Mouse (Mus musculus) urinary bladder, postnatal 14 days (tissue): ENCODE measurements around the gene Snapin.

Experiments
- DNase-seq: peaks from one replicate; pipeline ENCODE4 v3.0.0; 2021; ENCODE audit warnings: low spot score

The Snapin gene

GRCm38 (mm10) chr3:90490696-90491256 is at the start of gene Snapin:
Gene Snapin, minus strand, starts transcription at chr3:90491033.
- peak; percentile 97 for DNase-seq

GRCm38 (mm10) chr3:90537905-90538296 is 47.1 kb upstream of the Snapin start:
- DNase-seq = peak; percentile 70

DNA sequence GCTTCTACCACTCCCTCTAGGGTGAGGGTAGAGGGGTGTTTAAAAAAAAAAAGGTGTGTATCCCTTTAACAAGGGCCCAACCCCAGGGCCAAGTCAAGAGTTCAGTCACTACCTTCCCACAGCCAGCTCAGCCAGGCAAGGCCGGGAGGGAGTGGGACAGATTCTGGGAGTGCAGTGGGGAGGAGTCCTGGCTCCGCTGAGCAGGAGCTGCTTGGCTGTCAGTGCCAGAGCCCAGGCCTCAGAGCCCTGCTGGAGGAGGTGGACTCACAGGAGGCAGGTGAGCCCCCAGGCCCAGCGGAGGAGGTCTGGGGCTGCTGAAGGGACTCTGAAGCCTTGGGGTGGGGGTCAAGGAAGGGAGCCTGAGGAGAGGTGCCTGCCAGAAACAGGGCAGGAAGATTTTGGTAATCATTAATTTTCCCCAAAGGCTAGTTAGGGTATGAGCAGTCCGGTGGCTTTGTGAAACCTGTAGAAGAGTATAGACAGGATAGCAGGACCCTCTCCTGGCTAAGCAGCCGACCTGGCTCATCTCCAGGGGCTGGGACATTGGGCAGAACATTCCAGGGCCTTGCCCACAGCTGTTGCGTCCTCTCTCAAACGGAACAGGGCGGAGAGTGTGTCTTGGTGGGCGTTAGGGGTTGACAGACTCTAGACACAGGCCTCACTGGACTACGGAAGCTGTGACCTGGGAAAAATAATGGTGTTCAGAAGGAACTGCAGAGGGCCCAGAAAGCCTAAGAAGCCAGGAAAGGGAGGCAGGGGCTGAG is 46.5 kb upstream of the Snapin start, which contains the start of gene S100a16:
Gene S100a16, plus strand, starts transcription at position 114 of the 764 bp plus-strand sequence.
- peak; percentile 88 for DNase-seq

DNA sequence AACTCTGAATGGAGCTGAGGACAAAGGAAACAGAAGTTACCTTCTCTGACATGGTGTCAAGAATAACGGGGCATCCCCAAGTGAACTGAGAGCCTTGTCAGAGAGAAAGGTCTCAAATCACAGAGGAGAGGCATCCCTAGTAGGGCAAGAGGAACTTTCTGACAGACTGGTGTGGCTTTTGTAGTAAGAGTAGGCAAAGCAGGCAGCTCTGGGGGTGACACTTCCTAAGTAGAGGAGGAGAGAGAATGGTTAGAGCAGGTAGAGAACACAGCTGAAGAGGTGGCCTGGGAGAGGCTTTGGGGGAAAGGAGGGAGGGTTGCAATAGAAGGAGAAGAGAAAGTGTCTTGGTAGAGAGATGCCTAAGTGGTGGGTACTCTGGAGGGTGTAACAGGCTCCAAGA is 44.6 kb upstream of the Snapin start:
- no peak for DNase-seq

DNA sequence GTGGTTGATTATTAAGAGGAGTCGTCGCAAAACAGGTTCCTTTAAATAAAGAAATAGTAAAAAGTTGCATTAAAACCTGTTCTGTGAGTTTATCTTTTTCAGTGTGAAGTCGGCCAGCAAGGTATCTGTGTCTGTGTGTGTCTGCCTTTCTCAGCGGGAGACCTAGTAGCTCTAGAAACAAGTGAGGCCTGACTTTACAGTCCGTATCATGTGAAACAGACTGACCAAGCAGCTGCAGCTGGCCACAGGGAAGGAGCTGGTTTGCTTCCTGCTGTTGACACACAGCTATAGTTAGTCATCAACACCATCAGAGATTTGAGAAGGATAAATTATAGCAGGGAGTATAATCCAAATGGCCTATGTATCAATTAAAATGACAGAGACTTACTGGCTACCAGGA is 40.9 kb upstream of the Snapin start:
- DNase-seq = no peak

- no peak for DNase-seq
Observed at GRCm38 (mm10) chr3:90527291-90527873, 36.5 kb upstream of the Snapin start.

GRCm38 (mm10) chr3:90526580-90526979 is 35.7 kb upstream of the Snapin start, which contains the start of gene S100a14:
Gene S100a14, plus strand, starts transcription at chr3:90526856.
- peak; percentile 88 for DNase-seq

- peak; percentile 32 for DNase-seq
Observed at GRCm38 (mm10) chr3:90526076-90526475, 35.2 kb upstream of the Snapin start.

DNA sequence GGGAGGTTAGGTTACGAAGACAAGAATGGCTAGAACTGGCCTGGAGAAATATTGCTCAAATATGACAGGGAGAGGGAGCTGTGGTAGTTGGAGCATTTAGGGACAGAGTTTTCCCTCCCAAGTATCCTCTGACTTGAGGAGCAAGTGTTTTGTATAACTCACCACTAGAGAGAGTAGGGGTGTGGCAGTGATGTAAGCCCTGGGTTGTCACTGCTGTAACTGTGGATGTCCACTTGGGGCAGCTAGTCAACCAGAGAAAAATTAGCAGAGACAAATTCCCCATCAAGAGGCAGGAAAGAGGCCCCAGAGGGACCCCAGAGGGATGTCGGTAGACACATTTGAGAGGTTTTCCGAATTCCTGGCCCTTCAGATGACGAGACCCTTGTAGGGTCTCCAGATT is 34.6 kb upstream of the Snapin start:
- peak; percentile 61 for DNase-seq

DNA sequence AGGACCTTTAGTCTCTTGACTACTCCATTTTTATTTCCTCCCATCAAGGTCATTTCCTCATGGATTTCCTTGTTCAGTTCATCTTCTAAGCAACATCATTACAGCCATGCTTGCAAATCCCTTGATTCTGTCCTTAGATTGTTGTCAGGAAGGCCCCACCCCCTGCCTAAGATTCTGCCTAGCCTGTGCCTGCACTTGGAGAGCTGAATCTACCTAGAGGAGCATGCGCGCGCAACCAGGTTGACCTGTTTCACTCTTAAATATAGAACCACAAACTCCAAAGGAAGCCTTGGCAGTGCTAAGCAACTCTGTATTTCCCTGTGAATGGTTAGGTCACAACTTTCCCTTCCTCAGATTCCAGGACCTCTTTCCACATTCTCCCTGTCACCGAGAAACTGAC is 26.9 kb upstream of the Snapin start:
- DNase-seq = no peak

DNA sequence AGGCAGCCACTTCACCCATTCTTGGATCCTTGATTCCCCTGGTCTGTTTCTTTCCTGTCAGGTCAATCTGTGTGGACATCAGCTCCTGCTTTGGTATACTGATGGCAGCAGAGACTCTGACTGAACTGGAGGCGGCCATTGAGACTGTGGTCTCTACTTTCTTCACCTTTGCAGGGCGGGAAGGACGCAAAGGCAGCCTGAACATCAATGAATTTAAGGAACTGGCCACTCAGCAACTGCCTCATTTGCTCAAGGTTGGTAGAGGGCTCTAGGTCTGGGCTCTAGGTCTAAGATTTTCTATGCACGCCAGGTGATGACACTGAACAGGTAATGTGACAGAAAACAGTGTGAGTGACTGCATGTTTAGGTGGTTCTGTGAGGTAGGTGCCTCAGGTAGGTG is 25.0 kb upstream of the Snapin start:
- DNase-seq = no peak

- peak; percentile 34 for DNase-seq
Observed at GRCm38 (mm10) chr3:90515242-90515641, 24.4 kb upstream of the Snapin start.

DNA sequence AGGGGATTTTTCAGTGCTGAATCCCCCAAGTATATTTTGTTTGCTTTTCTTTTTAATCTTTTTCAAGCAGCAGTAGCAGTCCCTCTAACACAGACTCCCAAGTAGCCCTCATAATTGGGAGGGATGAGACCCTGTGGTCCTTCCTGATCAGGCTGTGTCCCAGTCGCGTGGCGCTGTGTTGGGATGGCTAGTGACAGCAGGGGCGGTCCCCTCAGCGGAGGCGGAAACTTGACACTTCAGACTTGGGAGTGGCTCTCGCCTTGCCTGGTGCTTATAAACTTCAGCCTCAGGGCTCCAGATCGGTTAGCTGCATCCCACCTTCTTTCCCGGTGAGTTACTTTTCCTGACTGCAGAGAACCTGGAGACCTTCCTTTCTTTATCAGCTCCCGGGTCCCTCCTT is 23.9 kb upstream of the Snapin start:
- peak; percentile 71 for DNase-seq

- DNase-seq = peak; percentile 82
Observed at GRCm38 (mm10) chr3:90513796-90514590, 23.2 kb upstream of the Snapin start, which contains the start of the genes S100a1 and S100a13. Gene S100a1, minus strand, starts transcription at chr3:90514392. Gene S100a13, plus strand, starts transcription at chr3:90514435.

GRCm38 (mm10) chr3:90512948-90513642 is 22.3 kb upstream of the Snapin start:
- DNase-seq = no peak

- DNase-seq = no peak
Observed at GRCm38 (mm10) chr3:90512276-90512675, 21.4 kb upstream of the Snapin start.

GRCm38 (mm10) chr3:90509747-90510123 is 18.9 kb upstream of the Snapin start:
- DNase-seq = no peak

DNA sequence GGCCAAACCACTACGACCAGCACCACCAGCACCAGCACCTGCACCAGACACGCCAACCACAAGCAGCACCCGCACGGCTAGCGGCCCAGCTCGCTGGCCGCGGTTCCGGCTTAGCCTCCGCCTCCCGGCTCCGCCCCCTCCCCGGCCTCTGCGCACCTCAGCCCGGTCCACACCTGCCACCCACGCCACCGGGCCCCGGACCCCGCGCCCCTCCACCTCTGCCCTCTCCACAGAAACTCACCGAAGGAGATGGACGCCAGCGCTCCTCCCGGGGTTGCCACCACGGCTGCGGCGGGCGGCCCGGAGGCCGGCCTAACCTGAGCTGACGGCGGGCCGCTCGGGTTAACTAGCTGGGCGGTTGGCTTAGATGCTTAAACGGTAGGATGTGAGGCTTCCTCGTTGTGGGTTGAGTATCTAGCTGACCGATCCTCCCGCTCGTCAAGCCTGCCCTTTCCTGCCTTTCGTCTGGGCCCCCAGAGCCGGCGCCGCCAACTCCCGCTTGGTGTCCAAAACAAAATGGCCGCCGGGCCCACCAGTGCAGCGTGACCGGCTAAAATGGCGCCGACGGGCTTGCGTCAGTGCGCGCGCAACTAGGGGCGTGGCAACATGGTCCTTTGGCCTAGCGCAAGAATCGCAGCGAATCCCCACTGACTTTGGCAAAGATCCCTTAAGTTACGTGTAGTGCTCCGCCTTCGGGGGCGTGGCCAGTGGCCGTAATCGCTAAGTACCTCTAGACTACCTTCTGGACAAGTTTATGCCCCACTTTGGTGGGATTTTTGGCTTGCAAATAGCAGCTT is 18.3 kb upstream of the Snapin start, which contains the start of gene Chtop:
Gene Chtop, minus strand, starts transcription at position 549 of the 797 bp plus-strand sequence.
- peak; percentile 100 for DNase-seq

DNA sequence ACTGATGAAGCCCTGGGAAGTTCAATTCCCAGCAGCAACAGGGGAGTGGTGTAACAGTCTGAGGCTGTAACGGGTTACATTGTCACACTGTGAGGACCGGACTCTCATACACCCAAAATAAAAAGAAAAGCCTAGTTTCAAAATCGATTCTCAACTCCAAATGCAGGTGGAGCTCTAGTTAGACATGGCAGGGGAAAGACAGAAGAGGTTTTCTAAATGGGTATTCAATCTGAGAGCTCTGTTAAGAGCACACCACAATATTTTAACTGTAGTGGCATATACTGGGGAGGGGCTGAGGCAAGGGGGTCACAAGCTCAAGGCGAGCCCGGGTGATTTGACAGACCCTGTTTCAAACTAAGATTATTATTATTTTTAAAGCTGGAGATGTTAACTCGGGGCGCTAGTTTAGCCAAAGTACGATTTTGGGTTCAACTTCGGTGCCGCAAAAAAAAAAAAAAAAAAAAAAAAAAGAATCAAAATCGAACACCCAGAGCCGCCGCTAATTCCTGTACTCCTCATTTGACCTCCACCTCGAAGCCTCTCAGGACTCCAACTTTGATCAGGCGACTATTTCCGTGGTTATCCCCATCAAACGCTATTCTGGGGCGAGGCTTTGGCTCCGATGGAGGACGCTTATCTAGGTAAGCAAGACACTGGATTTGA is 17.6 kb upstream of the Snapin start:
- no peak for DNase-seq

DNA sequence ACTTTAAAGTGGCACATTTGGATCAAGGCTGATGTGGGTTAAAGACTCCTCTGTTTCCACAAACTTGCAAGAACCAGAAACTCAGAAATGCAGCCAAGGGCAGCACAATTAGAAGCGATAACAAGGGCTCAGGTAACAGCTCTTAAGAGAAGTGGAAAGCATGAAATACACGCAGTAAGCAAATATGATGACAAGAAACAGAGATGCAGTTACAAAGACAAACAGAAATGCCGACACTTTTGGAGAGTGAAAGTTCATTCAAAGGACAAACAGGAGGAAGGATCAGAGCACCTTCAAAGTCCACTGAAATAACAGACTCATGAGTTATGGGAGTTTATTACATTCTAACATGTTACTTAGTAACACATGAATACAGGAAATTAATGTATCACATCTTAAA is 15.5 kb upstream of the Snapin start:
- no peak for DNase-seq
